Mouse (Mus musculus): ENCODE data around the gene Bsx. TPM values are rescaled to one million over a fixed set of nuclear protein-coding genes. Genes with fewer than 3 reads are reported as not detected.

The Bsx gene
- polyA plus RNA-seq, 1 experiment from 2014 or later = not detected

GRCm38 (mm10) chr9:40859196-40859595 is 14.7 kb upstream of the Bsx start:
- no peaks in the 10 kb centered on the region for H3K9me3 ChIP-seq (ENCODE audit: control insufficient read depth, low read length)
- H3K4me1 ChIP-seq (ENCODE audit: control insufficient read depth, insufficient read depth, low read length) = no peaks in the 10 kb centered on the region
- no peaks in the 10 kb centered on the region for H3K36me3 ChIP-seq (ENCODE audit: control insufficient read depth, insufficient read depth, low read length)
- H3K4me2 ChIP-seq (ENCODE audit: low read depth) = peak overlapping the region; percentile 51
- DNase-seq (ENCODE audit: low spot score) (peak; percentile 52), ATAC-seq (ENCODE audit: insufficient read depth, low FRiP score, low TSS enrichment) (peak; percentile 68)
- peak overlapping the region; percentile 21; the same call in 1 of the 2 replicates for H3K4me3 ChIP-seq (ENCODE audit: low read depth, low read length)
- 0 out of 2 replicates have a peak, but pooled peaks cover 10% of the 10 kb centered on the region for H3K27me3 ChIP-seq (ENCODE audit: control insufficient read depth, insufficient read depth, low read length)
- H3K27ac ChIP-seq (ENCODE audit: low read depth, low read length) = no peak overlapping the region
- no peak overlapping the region for H3K9ac ChIP-seq (ENCODE audit: low read length)
- 1% methylated on average over 9 of the region's 9 CpGs for WGBS

DNA sequence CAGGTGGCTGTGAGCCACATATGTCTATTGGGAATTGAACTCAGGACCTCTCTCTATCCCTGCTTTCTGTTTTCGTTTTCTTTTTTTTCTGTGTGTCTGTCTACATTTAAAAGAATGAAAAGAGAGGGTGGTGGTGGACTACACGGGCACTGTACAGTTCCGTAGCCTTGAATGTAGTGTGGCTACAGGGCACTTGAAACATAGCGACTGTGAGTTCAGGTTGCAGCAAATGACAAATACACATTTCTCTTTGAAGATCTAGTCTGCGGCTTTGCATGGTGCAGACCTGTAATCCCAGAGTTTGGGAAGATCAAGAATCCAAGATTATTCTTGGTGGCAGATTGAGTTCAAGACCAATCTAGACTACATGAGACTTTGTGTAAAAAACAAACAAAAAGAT is 3.6 kb upstream of the Bsx start:
- H3K27me3 ChIP-seq (ENCODE audit: control insufficient read depth, insufficient read depth, low read length) = peaks cover 59% of the 10 kb centered on the region
- no peak for DNase-seq (ENCODE audit: low spot score)
- H3K4me3 ChIP-seq (ENCODE audit: low read depth, low read length) = no peak overlapping the region
- no peak for ATAC-seq (ENCODE audit: insufficient read depth, low FRiP score, low TSS enrichment)
- H3K4me2 ChIP-seq (ENCODE audit: low read depth) = no peak overlapping the region
- H3K4me1 ChIP-seq (ENCODE audit: control insufficient read depth, insufficient read depth, low read length) = no peaks in the 10 kb centered on the region
- H3K9me3 ChIP-seq (ENCODE audit: control insufficient read depth, low read length) = no peaks in the 10 kb centered on the region
- 81% methylated on average over 5 of the region's 5 CpGs for WGBS
- no peak overlapping the region for H3K27ac ChIP-seq (ENCODE audit: low read depth, low read length)
- no peak overlapping the region for H3K9ac ChIP-seq (ENCODE audit: low read length)
- no peaks in the 10 kb centered on the region for H3K36me3 ChIP-seq (ENCODE audit: control insufficient read depth, insufficient read depth, low read length)

DNA sequence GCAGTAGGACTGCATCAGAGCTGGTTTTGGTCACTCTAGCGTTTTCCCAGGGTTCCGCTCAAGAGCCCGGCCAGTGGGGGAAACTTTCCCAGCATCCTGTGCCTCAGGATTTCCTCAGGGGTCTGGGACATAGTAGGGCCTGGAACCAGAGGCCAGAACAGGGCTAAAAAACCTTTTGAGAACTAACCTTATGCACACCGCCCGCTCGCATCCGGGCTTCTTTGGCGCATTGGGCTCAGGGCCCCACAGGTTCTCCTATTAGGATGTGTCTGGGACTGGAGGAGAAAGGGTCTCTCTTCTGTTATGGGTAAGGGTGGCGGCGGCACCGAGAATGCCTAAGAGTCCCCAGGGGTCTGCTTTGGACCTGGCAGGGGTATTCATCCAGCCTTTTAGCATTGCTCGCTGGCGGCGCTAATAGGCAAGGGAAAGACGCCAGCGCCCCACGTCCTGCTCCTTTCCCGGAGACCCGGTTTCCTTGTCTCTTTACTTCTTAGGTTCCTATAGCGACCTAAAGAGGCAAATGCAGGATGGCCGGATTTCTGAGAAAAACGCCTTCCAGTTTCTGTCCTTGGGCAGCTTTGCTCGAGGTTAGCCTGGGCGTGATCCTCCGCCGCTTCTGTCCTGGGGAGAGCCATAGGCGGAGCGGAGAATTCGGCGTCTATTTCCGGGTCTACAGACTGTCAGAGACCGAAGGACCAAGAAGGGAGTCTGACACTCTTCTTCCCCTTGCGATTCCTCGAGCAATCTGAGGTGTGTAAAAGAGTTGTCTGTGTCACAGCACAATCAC is 2.4 kb upstream of the Bsx start:
- Histone ChIP-seq H3K9me3 (ENCODE audit: control insufficient read depth, low read length) (no peaks in the 10 kb centered on the region), H3K4me2 (ENCODE audit: low read depth) (peak overlapping the region; percentile 27), H3K4me3 (ENCODE audit: low read depth, low read length) (0 out of 2 replicates have a peak overlapping the region, but pooled peaks have one; percentile 1), H3K27me3 (ENCODE audit: control insufficient read depth, insufficient read depth, low read length) (peaks cover 72% of the 10 kb centered on the region), H3K4me1 (ENCODE audit: control insufficient read depth, insufficient read depth, low read length) (no peaks in the 10 kb centered on the region), H3K9ac (ENCODE audit: low read length) (no peak overlapping the region), H3K27ac (ENCODE audit: low read depth, low read length) (no peak overlapping the region), H3K36me3 (ENCODE audit: control insufficient read depth, insufficient read depth, low read length) (no peaks in the 10 kb centered on the region)
- no peak for ATAC-seq (ENCODE audit: insufficient read depth, low FRiP score, low TSS enrichment)
- under 1% methylated on average over 34 of the region's 34 CpGs for WGBS
- no peak for DNase-seq (ENCODE audit: low spot score)

GRCm38 (mm10) chr9:40872156-40872478 is 1.8 kb upstream of the Bsx start:
- WGBS = 6% methylated on average over 8 of the region's 8 CpGs
- ATAC-seq (ENCODE audit: insufficient read depth, low FRiP score, low TSS enrichment) (no peak), DNase-seq (ENCODE audit: low spot score) (peak; percentile 38)
- peaks cover 77% of the 10 kb centered on the region for H3K27me3 ChIP-seq (ENCODE audit: control insufficient read depth, insufficient read depth, low read length)
- peak overlapping the region; percentile 27; the same call in 1 of the 2 replicates for H3K4me2 ChIP-seq (ENCODE audit: low read depth)
- H3K27ac ChIP-seq (ENCODE audit: low read depth, low read length) = no peak overlapping the region
- 0 out of 2 replicates have a peak overlapping the region, but pooled peaks have one; percentile 1 for H3K4me3 ChIP-seq (ENCODE audit: low read depth, low read length)
- H3K36me3 ChIP-seq (ENCODE audit: control insufficient read depth, insufficient read depth, low read length) = no peaks in the 10 kb centered on the region
- no peaks in the 10 kb centered on the region; the same call in 1 of the 2 replicates for H3K4me1 ChIP-seq (ENCODE audit: control insufficient read depth, insufficient read depth, low read length)
- H3K9ac ChIP-seq (ENCODE audit: low read length) = no peak overlapping the region
- no peaks in the 10 kb centered on the region for H3K9me3 ChIP-seq (ENCODE audit: control insufficient read depth, low read length)

- no peaks in the 10 kb centered on the region for H3K9me3 ChIP-seq (ENCODE audit: control insufficient read depth, low read length)
- no peak overlapping the region for H3K9ac ChIP-seq (ENCODE audit: low read length)
- H3K4me2 ChIP-seq (ENCODE audit: low read depth) = no peak overlapping the region
- H3K27ac ChIP-seq (ENCODE audit: low read depth, low read length) = no peak overlapping the region
- H3K4me1 ChIP-seq (ENCODE audit: control insufficient read depth, insufficient read depth, low read length) = no peaks in the 10 kb centered on the region; the same call in 1 of the 2 replicates
- no peak for ATAC-seq (ENCODE audit: insufficient read depth, low FRiP score, low TSS enrichment)
- WGBS = 4% methylated on average over 4 of the region's 4 CpGs
- peak; percentile 33 for DNase-seq (ENCODE audit: low spot score)
- H3K27me3 ChIP-seq (ENCODE audit: control insufficient read depth, insufficient read depth, low read length) = peaks cover 96% of the 10 kb centered on the region
- no peak overlapping the region for H3K4me3 ChIP-seq (ENCODE audit: low read depth, low read length)
- H3K36me3 ChIP-seq (ENCODE audit: control insufficient read depth, insufficient read depth, low read length) = no peaks in the 10 kb centered on the region
Measured at GRCm38 (mm10) chr9:40874961-40875360, 1.0 kb downstream of the Bsx start.

GRCm38 (mm10) chr9:40875431-40875830 is 1.5 kb downstream of the Bsx start:
- Histone ChIP-seq H3K9me3 (ENCODE audit: control insufficient read depth, low read length) (no peaks in the 10 kb centered on the region), H3K4me1 (ENCODE audit: control insufficient read depth, insufficient read depth, low read length) (no peaks in the 10 kb centered on the region; the same call in 1 of the 2 replicates), H3K36me3 (ENCODE audit: control insufficient read depth, insufficient read depth, low read length) (no peaks in the 10 kb centered on the region), H3K27ac (ENCODE audit: low read depth, low read length) (no peak overlapping the region), H3K4me2 (ENCODE audit: low read depth) (no peak overlapping the region), H3K9ac (ENCODE audit: low read length) (no peak overlapping the region), H3K4me3 (ENCODE audit: low read depth, low read length) (no peak overlapping the region), H3K27me3 (ENCODE audit: control insufficient read depth, insufficient read depth, low read length) (peaks cover 96% of the 10 kb centered on the region)
- WGBS = under 1% methylated on average over 17 of the region's 17 CpGs
- peak; percentile 49 for DNase-seq (ENCODE audit: low spot score)
- no peak for ATAC-seq (ENCODE audit: insufficient read depth, low FRiP score, low TSS enrichment)

DNA sequence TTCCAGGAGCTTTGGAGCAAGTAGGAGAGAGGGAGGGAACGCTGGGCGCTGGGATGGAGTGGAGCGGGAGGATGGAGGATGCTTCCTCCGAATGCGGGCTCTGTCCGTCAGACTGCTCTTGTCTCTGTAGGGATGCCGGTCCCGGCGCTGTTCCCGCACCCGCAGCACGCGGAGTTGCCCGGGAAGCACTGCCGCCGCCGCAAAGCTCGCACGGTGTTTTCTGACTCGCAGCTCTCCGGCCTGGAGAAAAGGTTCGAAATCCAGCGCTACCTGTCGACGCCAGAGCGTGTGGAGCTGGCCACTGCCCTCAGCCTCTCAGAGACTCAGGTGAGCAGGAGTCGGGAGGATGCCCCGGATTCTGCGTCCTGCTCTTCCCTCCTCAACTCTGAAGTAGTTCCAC is 2.2 kb downstream of the Bsx start:
- H3K4me1 ChIP-seq (ENCODE audit: control insufficient read depth, insufficient read depth, low read length) = no peaks in the 10 kb centered on the region; the same call in 1 of the 2 replicates
- DNase-seq (ENCODE audit: low spot score) = peak; percentile 44

DNA sequence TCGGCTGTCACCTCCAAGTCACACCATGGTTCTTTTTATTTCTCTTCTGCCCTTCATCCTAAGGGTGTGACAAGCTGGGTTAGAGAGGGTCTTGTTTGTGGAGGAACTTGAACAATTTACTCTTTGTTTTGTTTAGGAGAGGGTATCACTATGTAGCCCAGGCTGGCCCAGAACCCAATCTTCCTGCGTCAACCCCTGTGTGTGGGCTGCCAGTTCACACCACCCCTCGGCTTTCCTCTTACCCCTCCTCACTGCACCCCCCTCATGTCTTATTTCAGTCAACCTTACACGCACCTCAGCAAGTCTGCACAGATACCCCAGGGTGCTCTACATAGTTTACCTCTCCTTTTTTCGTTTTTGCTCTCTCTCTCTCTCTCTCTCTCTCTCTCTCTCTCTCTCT is 2.8 kb downstream of the Bsx start:
- Histone ChIP-seq H3K9ac (ENCODE audit: low read length) (no peak overlapping the region), H3K4me3 (ENCODE audit: low read depth, low read length) (no peak overlapping the region), H3K27ac (ENCODE audit: low read depth, low read length) (no peak overlapping the region), H3K36me3 (ENCODE audit: control insufficient read depth, insufficient read depth, low read length) (no peaks in the 10 kb centered on the region), H3K9me3 (ENCODE audit: control insufficient read depth, low read length) (no peaks in the 10 kb centered on the region), H3K4me1 (ENCODE audit: control insufficient read depth, insufficient read depth, low read length) (no peaks in the 10 kb centered on the region; the same call in 1 of the 2 replicates), H3K4me2 (ENCODE audit: low read depth) (no peak overlapping the region), H3K27me3 (ENCODE audit: control insufficient read depth, insufficient read depth, low read length) (peaks cover 98% of the 10 kb centered on the region)
- DNase-seq (ENCODE audit: low spot score) (no peak), ATAC-seq (ENCODE audit: insufficient read depth, low FRiP score, low TSS enrichment) (no peak)
- WGBS = 5% methylated on average over 5 of the region's 5 CpGs

More for the DNA sequence above, 2.2 kb downstream of the Bsx start:
- H3K4me2 ChIP-seq (ENCODE audit: low read depth) = no peak overlapping the region
- no peak overlapping the region for H3K9ac ChIP-seq (ENCODE audit: low read length)
- no peak overlapping the region for H3K4me3 ChIP-seq (ENCODE audit: low read depth, low read length)
- no peak overlapping the region for H3K27ac ChIP-seq (ENCODE audit: low read depth, low read length)
- H3K36me3 ChIP-seq (ENCODE audit: control insufficient read depth, insufficient read depth, low read length) = no peaks in the 10 kb centered on the region
- ATAC-seq (ENCODE audit: insufficient read depth, low FRiP score, low TSS enrichment) = no peak
- H3K9me3 ChIP-seq (ENCODE audit: control insufficient read depth, low read length) = no peaks in the 10 kb centered on the region
- peaks cover 99% of the 10 kb centered on the region for H3K27me3 ChIP-seq (ENCODE audit: control insufficient read depth, insufficient read depth, low read length)
- WGBS = 2% methylated on average over 29 of the region's 29 CpGs
